Mouse (Mus musculus) intestine, embryonic 16.5 days (tissue): ENCODE results near the gene Pdgfd. TPM values are rescaled to one million over a fixed set of nuclear protein-coding genes. Genes with fewer than 3 reads are reported as not detected.

Source experiments
- ATAC-seq: fragments of 200-750 bp; cut with Nextera tagmentation; 2 replicates; pipeline ENCODE4 v1.8.0; 2017; ENCODE audit warnings: moderate TSS enrichment, moderate library complexity
- H3K27ac ChIP-seq: fragments of 300-500 bp; sonication (generic); 2 replicates; pipeline ENCODE4 v1.5.1; 2014; ENCODE audit warnings: mild to moderate bottlenecking, low read length
- H3K27me3 ChIP-seq: fragments of 300-500 bp; sonication (generic); replicated peaks from 2 replicates; pipeline ENCODE4 v1.6.1; 2014; ENCODE audit warnings: low read length, control low read depth, mixed read lengths; ENCODE audit not compliant: control insufficient read depth, insufficient read depth
- H3K36me3 ChIP-seq: fragments of 300-500 bp; sonication (generic); 2 replicates; pipeline ENCODE4 v1.6.1; 2014; ENCODE audit warnings: low read length, control low read depth; ENCODE audit not compliant: control insufficient read depth, insufficient read depth
- H3K4me1 ChIP-seq: fragments of 300-500 bp; sonication (generic); 2 replicates; pipeline ENCODE4 v1.6.1; 2014; ENCODE audit warnings: low read length, control low read depth, mixed read lengths; ENCODE audit not compliant: control insufficient read depth, insufficient read depth
- H3K4me2 ChIP-seq: fragments of 300-500 bp; sonication (generic); 2 replicates; pipeline ENCODE4 v1.6.1; 2014; ENCODE audit warnings: low read depth, low read length, control low read depth
- H3K4me3 ChIP-seq: fragments of 300-500 bp; sonication (generic); 2 replicates; pipeline ENCODE4 v1.5.1; 2014; ENCODE audit warnings: mild to moderate bottlenecking, low read length
- H3K9ac ChIP-seq: fragments of 300-500 bp; sonication (generic); 2 replicates; pipeline ENCODE4 v1.6.1; 2014; ENCODE audit warnings: low read depth, low read length
- H3K9me3 ChIP-seq: fragments of 300-500 bp; sonication (generic); 2 replicates; pipeline ENCODE4 v1.6.1; 2016; ENCODE audit warnings: low read length, control low read depth; ENCODE audit not compliant: control insufficient read depth
- WGBS: fragments of 180-500 bp; shearing (Covaris S2); extraction: QIAGEN DNeasy Blood & Tissue Kit; methylation state at CpG from one replicate; pipeline ENCODE4 v1.1.7; 2014; 5-methylcytosine and 5-hydroxymethylcytosine counted together
- polyA plus RNA-seq: library from polyadenylated mRNA; unstranded; fragments of >200 nt; fragmentation: Nextera tagmentation; extraction: Ambion mirVana; gene quantifications from 2 replicates; pipeline ENCODE4 v1.2.1, GENCODE M21; 2015

The Pdgfd gene
- polyA plus RNA-seq, 1 experiment from 2014 or later: 8.0 TPM

DNA sequence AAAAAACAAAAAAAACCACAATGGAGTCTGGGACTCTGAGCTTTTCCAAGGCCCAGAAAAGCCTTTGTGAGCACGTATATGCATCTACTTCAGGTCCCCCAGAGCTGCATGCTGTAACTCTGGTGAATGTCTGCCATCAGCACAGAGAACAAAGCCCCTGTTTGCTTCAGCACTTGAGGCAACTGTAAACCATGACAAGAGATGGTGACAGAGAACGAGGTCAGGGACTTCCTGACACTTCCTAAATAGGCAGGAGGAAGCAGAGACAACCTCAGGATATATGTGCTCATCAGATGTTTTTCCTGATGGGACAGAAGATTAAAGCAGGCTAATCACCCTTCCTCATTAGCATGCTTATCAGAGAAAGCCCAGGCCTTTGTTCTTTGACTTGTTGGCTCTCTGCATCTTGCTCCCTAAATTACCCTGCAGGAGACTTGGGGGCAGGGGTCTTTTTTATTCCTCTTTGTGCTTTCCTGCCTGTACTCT is 120.9 kb downstream of the Pdgfd start:
- Histone ChIP-seq H3K27me3 (no peaks in the 10 kb centered on the region), H3K27ac (no peak overlapping the region), H3K4me2 (no peak overlapping the region), H3K36me3 (no peaks in the 10 kb centered on the region), H3K4me3 (no peak overlapping the region), H3K9ac (no peak overlapping the region), H3K9me3 (no peaks in the 10 kb centered on the region), H3K4me1 (no peaks in the 10 kb centered on the region)
- 36% methylated on average over 2 of the region's 2 CpGs for WGBS
- no peak for ATAC-seq

DNA sequence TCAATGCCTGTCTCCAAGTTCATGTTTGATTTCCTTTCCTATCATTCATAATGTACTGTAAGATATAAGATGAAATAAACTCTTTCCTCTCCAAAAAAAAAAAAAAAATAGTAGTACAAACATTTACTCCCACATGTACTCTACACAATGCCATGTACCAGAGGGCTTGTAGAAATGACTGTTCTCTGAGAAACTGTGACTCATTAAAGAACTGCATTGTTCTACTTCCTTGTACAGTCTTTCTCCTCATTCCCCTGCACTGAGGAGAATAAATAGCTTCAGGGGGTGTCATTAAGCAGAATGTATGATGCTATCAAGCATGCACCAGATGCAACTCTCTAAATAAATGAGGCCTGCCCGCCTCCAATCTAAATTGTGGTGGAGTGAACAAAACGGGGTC is 130.2 kb downstream of the Pdgfd start:
- Histone ChIP-seq H3K9me3 (no peaks in the 10 kb centered on the region), H3K4me2 (no peak overlapping the region), H3K9ac (no peak overlapping the region), H3K4me3 (no peak overlapping the region), H3K4me1 (no peaks in the 10 kb centered on the region), H3K36me3 (no peaks in the 10 kb centered on the region), H3K27me3 (no peaks in the 10 kb centered on the region), H3K27ac (no peak overlapping the region)
- WGBS: 76% methylated on average over 2 of the region's 2 CpGs
- ATAC-seq: no peak

DNA sequence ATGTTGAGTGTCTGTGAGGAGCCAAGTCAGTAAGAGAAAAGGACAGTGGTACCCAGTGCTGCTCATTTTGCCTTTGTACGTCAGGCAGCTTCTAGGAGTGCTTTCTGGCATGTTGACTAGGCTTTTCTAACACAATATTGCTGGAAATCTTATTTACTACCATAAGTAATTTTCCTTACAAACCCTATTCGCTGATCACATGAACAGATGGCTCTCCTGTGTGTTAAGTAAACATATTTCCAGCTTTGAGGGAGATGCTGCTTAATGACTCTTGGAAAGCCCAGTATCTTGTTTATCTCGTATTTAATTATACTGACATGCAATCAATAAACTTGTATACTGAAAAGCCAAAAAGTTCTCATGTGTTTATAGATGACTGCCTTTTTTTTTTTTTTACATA is 133.7 kb downstream of the Pdgfd start:
- H3K27me3 ChIP-seq: no peaks in the 10 kb centered on the region
- no peaks in the 10 kb centered on the region for H3K36me3 ChIP-seq
- H3K4me1 ChIP-seq: no peaks in the 10 kb centered on the region
- no peaks in the 10 kb centered on the region for H3K9me3 ChIP-seq
- no peak overlapping the region for H3K4me3 ChIP-seq
- 56% methylated on average over 3 of the region's 3 CpGs for WGBS
- ATAC-seq: no peak
- no peak overlapping the region for H3K4me2 ChIP-seq
- no peak overlapping the region for H3K9ac ChIP-seq
- H3K27ac ChIP-seq: no peak overlapping the region

DNA sequence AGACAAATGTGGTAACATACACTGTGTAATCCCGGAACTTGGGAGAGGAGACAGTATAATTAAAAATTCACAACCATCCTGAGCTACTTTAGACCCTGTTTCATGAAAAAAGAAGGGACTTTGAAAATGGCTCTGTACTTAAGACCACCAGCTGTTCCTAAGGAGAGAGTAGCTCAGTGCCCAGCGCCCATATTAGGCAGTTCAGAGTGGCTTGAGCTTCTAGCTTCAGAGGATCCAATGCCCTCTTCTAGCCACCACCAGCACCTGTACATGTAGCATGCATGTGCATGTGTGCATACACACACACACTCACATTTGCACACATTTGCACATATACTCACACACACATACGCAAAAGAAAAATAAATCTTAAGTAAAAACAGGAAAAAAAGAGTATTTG is 136.2 kb downstream of the Pdgfd start:
- Histone ChIP-seq H3K9ac (no peak overlapping the region), H3K4me3 (no peak overlapping the region), H3K4me1 (no peaks in the 10 kb centered on the region), H3K27me3 (no peaks in the 10 kb centered on the region), H3K36me3 (no peaks in the 10 kb centered on the region), H3K9me3 (no peaks in the 10 kb centered on the region), H3K4me2 (no peak overlapping the region), H3K27ac (no peak overlapping the region)
- no peak for ATAC-seq
- WGBS: 82% methylated on average over 3 of the region's 3 CpGs

DNA sequence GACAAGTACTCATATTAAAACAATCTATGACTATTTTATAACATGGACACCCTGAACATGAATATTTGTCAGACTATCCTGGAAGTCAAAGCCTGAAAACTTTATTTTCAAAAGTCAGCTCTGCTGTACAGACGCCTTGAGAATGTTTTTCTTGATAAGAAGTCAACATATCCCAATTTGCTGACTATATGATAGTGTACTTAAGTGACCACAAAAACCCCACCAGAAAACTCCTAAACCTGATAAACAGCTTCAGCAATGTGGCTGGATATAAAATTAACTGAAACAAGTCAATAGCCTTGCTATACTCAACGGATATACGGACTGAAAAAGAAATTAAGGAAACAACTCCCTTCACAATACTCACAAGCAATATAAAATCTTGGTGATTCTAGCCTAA is 137.5 kb downstream of the Pdgfd start:
- WGBS: 92% methylated on average over 3 of the region's 3 CpGs
- H3K4me2 ChIP-seq: no peak overlapping the region
- no peak overlapping the region for H3K27ac ChIP-seq
- H3K36me3 ChIP-seq: no peaks in the 10 kb centered on the region
- H3K4me3 ChIP-seq: no peak overlapping the region
- no peak for ATAC-seq
- H3K27me3 ChIP-seq: no peaks in the 10 kb centered on the region
- no peaks in the 10 kb centered on the region for H3K9me3 ChIP-seq
- no peaks in the 10 kb centered on the region for H3K4me1 ChIP-seq
- no peak overlapping the region for H3K9ac ChIP-seq

DNA sequence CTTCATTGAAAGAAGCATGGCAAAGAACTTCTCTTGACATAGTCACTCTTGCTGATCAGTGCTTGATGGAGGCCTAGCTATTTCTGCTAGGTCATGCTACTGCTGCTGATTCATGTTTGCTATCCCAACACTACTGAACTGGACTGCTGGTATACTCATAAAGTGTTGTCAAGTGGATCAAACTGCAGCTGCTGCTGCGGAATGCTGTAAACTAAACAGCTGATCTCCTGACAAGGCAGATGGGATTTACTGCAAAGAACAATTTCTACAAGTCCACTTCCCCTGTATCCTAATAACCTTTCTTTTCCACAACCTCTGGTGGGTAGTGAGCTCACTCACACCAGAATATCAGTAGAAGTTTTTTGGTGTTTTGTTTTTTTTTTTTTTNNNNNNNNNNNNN is 148.7 kb downstream of the Pdgfd start:
- Histone ChIP-seq H3K27me3 (no peaks in the 10 kb centered on the region), H3K9me3 (no peaks in the 10 kb centered on the region), H3K27ac (no peak overlapping the region), H3K9ac (no peak overlapping the region), H3K4me2 (no peak overlapping the region), H3K4me1 (no peaks in the 10 kb centered on the region), H3K36me3 (no peaks in the 10 kb centered on the region), H3K4me3 (no peak overlapping the region)
- WGBS: 50% methylated on average over 1 of the region's 1 CpGs
- no peak for ATAC-seq

DNA sequence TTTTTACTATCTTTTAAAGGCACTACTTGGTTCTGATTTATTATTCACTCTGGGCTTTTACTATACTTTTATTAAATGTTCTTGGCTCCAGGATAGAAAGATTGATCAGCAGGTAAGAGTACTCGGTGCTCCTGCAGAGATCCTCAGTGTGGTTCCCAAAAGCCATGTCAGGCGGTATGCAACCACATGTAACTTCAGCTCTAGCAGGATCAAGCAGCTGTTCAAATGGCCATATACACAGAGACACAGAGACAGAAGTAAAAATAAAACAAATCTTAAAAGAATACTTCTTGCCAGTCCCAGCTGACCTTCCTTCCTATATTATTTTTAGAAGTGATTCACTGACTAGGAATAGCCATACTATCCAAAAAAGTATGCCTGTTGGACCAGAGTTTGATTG is 157.0 kb downstream of the Pdgfd start:
- Histone ChIP-seq H3K9me3 (no peaks in the 10 kb centered on the region), H3K27me3 (no peaks in the 10 kb centered on the region), H3K4me2 (no peak overlapping the region), H3K9ac (no peak overlapping the region), H3K27ac (no peak overlapping the region), H3K36me3 (no peaks in the 10 kb centered on the region), H3K4me3 (no peak overlapping the region), H3K4me1 (no peaks in the 10 kb centered on the region)
- no peak for ATAC-seq
- 82% methylated on average over 2 of the region's 2 CpGs for WGBS

DNA sequence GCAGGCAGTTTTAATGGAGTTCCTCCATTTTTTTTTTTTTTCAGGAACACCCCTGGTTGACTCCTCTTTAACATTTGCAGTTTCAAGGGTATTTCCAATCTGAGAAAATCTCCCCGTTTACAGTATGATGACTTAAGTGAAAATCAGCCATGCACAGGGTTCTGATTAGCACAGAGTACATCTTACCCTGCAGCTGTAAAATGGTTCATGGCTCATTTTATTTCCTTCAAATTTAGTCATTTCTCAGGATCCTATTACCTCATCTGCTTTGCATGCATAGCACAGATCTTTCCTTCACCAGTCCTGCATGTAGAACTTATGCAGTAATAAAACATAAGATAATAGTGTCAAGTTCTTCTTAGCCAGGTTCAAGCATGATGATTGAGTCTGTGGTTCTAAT is 165.1 kb downstream of the Pdgfd start:
- Histone ChIP-seq H3K27me3 (no peaks in the 10 kb centered on the region), H3K4me3 (no peak overlapping the region), H3K9me3 (no peaks in the 10 kb centered on the region), H3K4me1 (no peaks in the 10 kb centered on the region), H3K9ac (no peak overlapping the region), H3K36me3 (no peaks in the 10 kb centered on the region), H3K4me2 (no peak overlapping the region), H3K27ac (no peak overlapping the region)
- 76% methylated on average over 1 of the region's 1 CpGs for WGBS
- ATAC-seq: no peak

DNA sequence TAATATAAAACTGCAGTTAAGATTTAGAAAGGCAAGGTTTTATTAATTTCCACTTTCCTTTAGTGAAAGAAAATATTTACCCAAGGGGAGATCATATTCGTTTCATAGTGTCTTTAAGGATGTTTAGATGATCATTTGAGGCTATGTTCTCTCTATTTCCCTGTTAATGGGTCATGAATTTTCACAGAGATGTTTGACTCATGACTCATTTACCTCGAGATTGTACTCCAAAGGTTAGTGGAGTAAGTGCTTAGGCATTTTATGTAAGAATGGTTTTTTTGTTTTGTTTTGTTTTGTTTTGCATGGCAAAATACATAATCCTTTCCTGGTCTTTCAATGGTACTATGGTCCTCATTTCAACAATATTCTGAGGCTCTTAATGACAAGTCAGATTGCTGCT is 167.9 kb downstream of the Pdgfd start:
- no peaks in the 10 kb centered on the region for H3K36me3 ChIP-seq
- H3K4me3 ChIP-seq: no peak overlapping the region
- H3K4me2 ChIP-seq: no peak overlapping the region
- H3K9ac ChIP-seq: no peak overlapping the region
- no peak for ATAC-seq
- H3K9me3 ChIP-seq: no peaks in the 10 kb centered on the region
- H3K27me3 ChIP-seq: no peaks in the 10 kb centered on the region
- H3K27ac ChIP-seq: no peak overlapping the region
- H3K4me1 ChIP-seq: no peaks in the 10 kb centered on the region
- 38% methylated on average over 2 of the region's 2 CpGs for WGBS

DNA sequence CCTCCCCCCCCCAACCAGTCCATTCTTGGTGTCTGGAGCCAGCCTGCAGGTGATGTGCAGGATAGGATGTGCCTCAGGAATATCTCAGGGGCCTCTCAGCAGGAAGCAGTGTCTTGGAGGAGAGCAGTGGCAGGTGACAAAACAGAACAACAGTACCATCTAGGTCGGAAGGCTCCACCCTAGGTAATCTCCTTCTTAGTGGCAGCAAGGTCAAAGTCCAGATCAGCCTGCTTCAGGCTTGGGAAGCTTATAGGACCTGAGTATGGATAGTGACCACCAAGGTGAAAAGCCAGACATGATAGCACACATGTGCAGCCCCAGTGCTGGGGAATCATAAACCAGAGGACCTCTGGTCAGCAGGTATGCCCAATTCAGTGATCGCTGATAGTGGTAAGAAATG is 169.5 kb downstream of the Pdgfd start:
- Histone ChIP-seq H3K9ac (no peak overlapping the region), H3K27me3 (no peaks in the 10 kb centered on the region), H3K4me1 (no peaks in the 10 kb centered on the region), H3K4me2 (no peak overlapping the region), H3K9me3 (no peaks in the 10 kb centered on the region), H3K36me3 (no peaks in the 10 kb centered on the region), H3K27ac (peak overlapping the region; percentile 37; the same call in 1 of the 2 replicates), H3K4me3 (no peak overlapping the region)
- peak; percentile 93 for ATAC-seq
- 81% methylated on average over 2 of the region's 2 CpGs for WGBS
